Mouse (Mus musculus): ENCODE measurements around the gene Ctdspl. TPM values are rescaled to one million over a fixed set of nuclear protein-coding genes. Genes with fewer than 3 reads are reported as not detected.

The Ctdspl gene
- total RNA-seq, 1 experiment: 2.9 TPM

GRCm38 (mm10) chr9:119087309-119087708 is 161.1 kb downstream of the Ctdspl start:
- TF ChIP-seq MAFK (IDR thresholded peaks at IDR 0.05; ENCODE audit: insufficient read depth, low read depth, low read length) (no peak), ZC3H11A (IDR thresholded peaks at IDR 0.05; ENCODE audit: borderline replicate concordance, low read depth, low read length) (no peak), HCFC1 (IDR thresholded peaks at IDR 0.05; ENCODE audit: borderline replicate concordance, insufficient read depth, low read length) (no peak), CHD2 (IDR thresholded peaks at IDR 0.05; ENCODE audit: low read depth, low read length) (no peak), ZNF384 (IDR thresholded peaks at IDR 0.05; ENCODE audit: low read depth, low read length) (no peak)
- H3K4me3 ChIP-seq (ENCODE audit: insufficient read depth in 1 of 2, low read depth in 1 of 2, low read length in 2 of 2, poor library complexity in 1 of 2, severe bottlenecking in 1 of 2): peak overlapping the region; percentile 66 to 82

GRCm38 (mm10) chr9:119088148-119088801 is 162.0 kb downstream of the Ctdspl start:
- DNase-seq (ENCODE audit: low read depth, low spot score): peak; percentile 96
- H3K4me1 ChIP-seq (ENCODE audit: control insufficient read depth in 2 of 2, insufficient read depth in 2 of 2, low read length in 2 of 2, poor library complexity in 1 of 2): peaks cover 4 to 34% of the 10 kb centered on the region in 2 experiments; a peak in 3 of 4 replicates

More at GRCm38 (mm10) chr9:119087309-119087708, 161.1 kb downstream of the Ctdspl start:
- H3K4me1 ChIP-seq (ENCODE audit: control insufficient read depth in 2 of 2, insufficient read depth in 2 of 2, low read length in 2 of 2, poor library complexity in 1 of 2): peaks cover 3 to 42% of the 10 kb centered on the region in 2 experiments; a peak in 3 of 4 replicates
- H3K36me3 ChIP-seq (ENCODE audit: control insufficient read depth, insufficient read depth, low read length, poor library complexity, severe bottlenecking): no peaks in the 10 kb centered on the region
- H3K9ac ChIP-seq (ENCODE audit: insufficient read depth, low read depth, low read length, poor library complexity, severe bottlenecking): no peak overlapping the region
- no peaks in the 10 kb centered on the region for H3K9me3 ChIP-seq (ENCODE audit: control insufficient read depth, insufficient read depth, low read depth, low read length)
- H3K27ac ChIP-seq (ENCODE audit: insufficient read depth, low read depth, low read length, poor library complexity, severe bottlenecking): no peak overlapping the region
- DNase-seq (ENCODE audit: low read depth, low spot score): no peak
- in situ Hi-C loops (cut with MboI; ENCODE audit: low sequenced_read_pairs in 2 of 2, unreplicated experiment in 2 of 2): no loop called here

DNA sequence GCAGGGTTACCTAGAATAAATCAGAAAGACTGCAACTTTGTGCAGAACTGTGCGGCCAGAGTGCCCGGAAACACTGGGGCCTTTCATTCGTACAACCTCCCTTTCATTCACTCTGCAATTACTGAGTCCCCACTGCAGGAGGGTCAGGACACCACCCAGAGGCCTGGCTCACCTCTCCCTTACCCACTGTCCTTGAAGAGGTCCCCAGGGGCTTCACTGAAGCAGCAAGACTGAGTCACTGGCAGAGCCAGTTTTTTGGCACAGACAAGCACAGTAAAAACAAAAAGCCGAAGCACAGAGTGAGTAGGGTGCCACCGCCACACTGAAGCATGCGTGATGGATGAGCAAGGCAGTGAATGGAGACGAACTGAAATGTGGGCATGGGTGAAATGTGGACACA is 163.2 kb downstream of the Ctdspl start:
- Histone ChIP-seq H3K27ac (ENCODE audit: insufficient read depth, low read depth, low read length, poor library complexity, severe bottlenecking) (no peak overlapping the region), H3K9me3 (ENCODE audit: control insufficient read depth, insufficient read depth, low read depth, low read length) (no peaks in the 10 kb centered on the region), H3K9ac (ENCODE audit: insufficient read depth, low read depth, low read length, poor library complexity, severe bottlenecking) (no peak overlapping the region), H3K4me3 (ENCODE audit: insufficient read depth in 1 of 2, low read depth in 1 of 2, low read length in 2 of 2, poor library complexity in 1 of 2, severe bottlenecking in 1 of 2) (no peak overlapping the region), H3K4me1 (ENCODE audit: control insufficient read depth in 2 of 2, insufficient read depth in 2 of 2, low read length in 2 of 2, poor library complexity in 1 of 2) (peaks cover 2 to 32% of the 10 kb centered on the region in 2 experiments; a peak in 3 of 4 replicates), H3K36me3 (ENCODE audit: control insufficient read depth, insufficient read depth, low read length, poor library complexity, severe bottlenecking) (no peaks in the 10 kb centered on the region)
- no peak for DNase-seq (ENCODE audit: low read depth, low spot score)
- TF ChIP-seq CHD2 (IDR thresholded peaks at IDR 0.05; ENCODE audit: low read depth, low read length) (no peak), ZNF384 (IDR thresholded peaks at IDR 0.05; ENCODE audit: low read depth, low read length) (no peak), MAFK (IDR thresholded peaks at IDR 0.05; ENCODE audit: insufficient read depth, low read depth, low read length) (no peak), ZC3H11A (IDR thresholded peaks at IDR 0.05; ENCODE audit: borderline replicate concordance, low read depth, low read length) (no peak), HCFC1 (IDR thresholded peaks at IDR 0.05; ENCODE audit: borderline replicate concordance, insufficient read depth, low read length) (no peak)
- in situ Hi-C loops (cut with MboI; ENCODE audit: low sequenced_read_pairs in 2 of 2, unreplicated experiment in 2 of 2): no loop called here

More at GRCm38 (mm10) chr9:119088148-119088801, 162.0 kb downstream of the Ctdspl start:
- TF ChIP-seq MAFK (IDR thresholded peaks at IDR 0.05; ENCODE audit: insufficient read depth, low read depth, low read length) (no peak), ZNF384 (IDR thresholded peaks at IDR 0.05; ENCODE audit: low read depth, low read length) (no peak), ZC3H11A (IDR thresholded peaks at IDR 0.05; ENCODE audit: borderline replicate concordance, low read depth, low read length) (no peak), CHD2 (IDR thresholded peaks at IDR 0.05; ENCODE audit: low read depth, low read length) (no peak), HCFC1 (IDR thresholded peaks at IDR 0.05; ENCODE audit: borderline replicate concordance, insufficient read depth, low read length) (no peak)
- Histone ChIP-seq H3K36me3 (ENCODE audit: control insufficient read depth, insufficient read depth, low read length, poor library complexity, severe bottlenecking) (no peaks in the 10 kb centered on the region), H3K27ac (ENCODE audit: insufficient read depth, low read depth, low read length, poor library complexity, severe bottlenecking) (no peak overlapping the region), H3K9ac (ENCODE audit: insufficient read depth, low read depth, low read length, poor library complexity, severe bottlenecking) (peak overlapping the region; percentile 61), H3K4me3 (ENCODE audit: insufficient read depth in 1 of 2, low read depth in 1 of 2, low read length in 2 of 2, poor library complexity in 1 of 2, severe bottlenecking in 1 of 2) (peak overlapping the region; percentile 66 to 82), H3K9me3 (ENCODE audit: control insufficient read depth, insufficient read depth, low read depth, low read length) (no peaks in the 10 kb centered on the region)
- in situ Hi-C loops (cut with MboI; ENCODE audit: low sequenced_read_pairs in 2 of 2, unreplicated experiment in 2 of 2): no loop called here

DNA sequence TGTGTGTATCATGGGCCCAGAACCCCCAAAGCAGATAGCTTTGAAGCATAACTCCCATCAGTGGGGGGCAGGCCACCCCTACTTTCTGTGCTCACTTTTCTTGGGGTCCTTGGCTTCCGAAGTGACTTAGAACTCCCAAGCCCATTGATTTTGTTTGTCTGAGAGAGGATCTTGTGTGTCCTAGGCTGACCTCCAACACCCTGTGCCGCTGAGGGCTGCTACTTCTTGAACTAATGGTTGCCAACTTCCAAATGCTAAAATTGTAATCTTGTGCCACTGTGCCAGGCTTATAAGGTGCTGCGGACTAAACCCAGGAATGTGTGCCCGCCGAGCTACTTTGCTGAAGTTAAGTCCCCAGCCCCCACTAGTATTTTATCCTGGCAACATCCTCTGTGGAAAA is 164.2 kb downstream of the Ctdspl start:
- Histone ChIP-seq H3K4me1 (ENCODE audit: control insufficient read depth in 2 of 2, insufficient read depth in 2 of 2, low read length in 2 of 2, poor library complexity in 1 of 2) (peaks cover 4 to 28% of the 10 kb centered on the region in 2 experiments; a peak in 3 of 4 replicates), H3K36me3 (ENCODE audit: control insufficient read depth, insufficient read depth, low read length, poor library complexity, severe bottlenecking) (no peaks in the 10 kb centered on the region), H3K4me3 (ENCODE audit: insufficient read depth in 1 of 2, low read depth in 1 of 2, low read length in 2 of 2, poor library complexity in 1 of 2, severe bottlenecking in 1 of 2) (no peak overlapping the region), H3K9ac (ENCODE audit: insufficient read depth, low read depth, low read length, poor library complexity, severe bottlenecking) (no peak overlapping the region), H3K27ac (ENCODE audit: insufficient read depth, low read depth, low read length, poor library complexity, severe bottlenecking) (no peak overlapping the region), H3K9me3 (ENCODE audit: control insufficient read depth, insufficient read depth, low read depth, low read length) (no peaks in the 10 kb centered on the region)
- no peak for TF ChIP-seq ZC3H11A (IDR thresholded peaks at IDR 0.05; ENCODE audit: borderline replicate concordance, low read depth, low read length)
- no peak for TF ChIP-seq MAFK (IDR thresholded peaks at IDR 0.05; ENCODE audit: insufficient read depth, low read depth, low read length)
- TF ChIP-seq HCFC1 (IDR thresholded peaks at IDR 0.05; ENCODE audit: borderline replicate concordance, insufficient read depth, low read length): no peak
- TF ChIP-seq ZNF384 (IDR thresholded peaks at IDR 0.05; ENCODE audit: low read depth, low read length): no peak
- no peak for TF ChIP-seq CHD2 (IDR thresholded peaks at IDR 0.05; ENCODE audit: low read depth, low read length)
- in situ Hi-C loops (cut with MboI; ENCODE audit: low sequenced_read_pairs in 2 of 2, unreplicated experiment in 2 of 2): no loop called here
- no peak for DNase-seq (ENCODE audit: low read depth, low spot score)
